Mouse (Mus musculus) intestine, embryonic 16.5 days (tissue): ENCODE results near the gene Rnf150. TPM values are rescaled to one million over a fixed set of nuclear protein-coding genes. Genes with fewer than 3 reads are reported as not detected.

Experiments used
- ATAC-seq: fragments of 200-750 bp; cut with Nextera tagmentation; 2 replicates; pipeline ENCODE4 v1.8.0; 2017; ENCODE audit warnings: moderate TSS enrichment, moderate library complexity
- H3K27ac ChIP-seq: fragments of 300-500 bp; sonication (generic); 2 replicates; pipeline ENCODE4 v1.5.1; 2014; ENCODE audit warnings: mild to moderate bottlenecking, low read length
- H3K27me3 ChIP-seq: fragments of 300-500 bp; sonication (generic); replicated peaks from 2 replicates; pipeline ENCODE4 v1.6.1; 2014; ENCODE audit warnings: low read length, control low read depth, mixed read lengths; ENCODE audit not compliant: control insufficient read depth, insufficient read depth
- H3K36me3 ChIP-seq: fragments of 300-500 bp; sonication (generic); 2 replicates; pipeline ENCODE4 v1.6.1; 2014; ENCODE audit warnings: low read length, control low read depth; ENCODE audit not compliant: control insufficient read depth, insufficient read depth
- H3K4me1 ChIP-seq: fragments of 300-500 bp; sonication (generic); 2 replicates; pipeline ENCODE4 v1.6.1; 2014; ENCODE audit warnings: low read length, control low read depth, mixed read lengths; ENCODE audit not compliant: control insufficient read depth, insufficient read depth
- H3K4me2 ChIP-seq: fragments of 300-500 bp; sonication (generic); 2 replicates; pipeline ENCODE4 v1.6.1; 2014; ENCODE audit warnings: low read depth, low read length, control low read depth
- H3K4me3 ChIP-seq: fragments of 300-500 bp; sonication (generic); 2 replicates; pipeline ENCODE4 v1.5.1; 2014; ENCODE audit warnings: mild to moderate bottlenecking, low read length
- H3K9ac ChIP-seq: fragments of 300-500 bp; sonication (generic); 2 replicates; pipeline ENCODE4 v1.6.1; 2014; ENCODE audit warnings: low read depth, low read length
- H3K9me3 ChIP-seq: fragments of 300-500 bp; sonication (generic); 2 replicates; pipeline ENCODE4 v1.6.1; 2016; ENCODE audit warnings: low read length, control low read depth; ENCODE audit not compliant: control insufficient read depth
- WGBS: fragments of 180-500 bp; shearing (Covaris S2); extraction: QIAGEN DNeasy Blood & Tissue Kit; methylation state at CpG from one replicate; pipeline ENCODE4 v1.1.7; 2014; 5-methylcytosine and 5-hydroxymethylcytosine counted together
- polyA plus RNA-seq: library from polyadenylated mRNA; unstranded; fragments of >200 nt; fragmentation: Nextera tagmentation; extraction: Ambion mirVana; gene quantifications from 2 replicates; pipeline ENCODE4 v1.2.1, GENCODE M21; 2015

Rnf150 gene
- polyA plus RNA-seq, 1 experiment from 2014 or later: 0.77 TPM

- Histone ChIP-seq H3K4me2 (no peak overlapping the region), H3K27me3 (no peaks in the 10 kb centered on the region), H3K9ac (no peak overlapping the region), H3K27ac (no peak overlapping the region), H3K9me3 (no peaks in the 10 kb centered on the region), H3K36me3 (no peaks in the 10 kb centered on the region), H3K4me1 (no peaks in the 10 kb centered on the region), H3K4me3 (no peak overlapping the region)
- WGBS: 90% methylated on average over 2 of the region's 2 CpGs
- ATAC-seq: no peak
These were observed 240.8 kb downstream of the Rnf150 start for GRCm38 (mm10) chr8:83103968-83104367.

- no peak for ATAC-seq
- Histone ChIP-seq H3K9me3 (no peaks in the 10 kb centered on the region), H3K27me3 (no peaks in the 10 kb centered on the region), H3K4me1 (no peaks in the 10 kb centered on the region), H3K27ac (no peak overlapping the region), H3K4me2 (no peak overlapping the region), H3K36me3 (no peaks in the 10 kb centered on the region), H3K4me3 (no peak overlapping the region), H3K9ac (no peak overlapping the region)
- WGBS: 58% methylated on average over 7 of the region's 7 CpGs
These were observed 246.6 kb downstream of the Rnf150 start for GRCm38 (mm10) chr8:83109756-83110155.

- H3K9me3 ChIP-seq: no peaks in the 10 kb centered on the region
- no peak overlapping the region for H3K9ac ChIP-seq
- H3K4me2 ChIP-seq: no peak overlapping the region
- no peak overlapping the region for H3K4me3 ChIP-seq
- H3K27me3 ChIP-seq: no peaks in the 10 kb centered on the region
- H3K36me3 ChIP-seq: no peaks in the 10 kb centered on the region
- H3K27ac ChIP-seq: no peak overlapping the region
- WGBS: 80% methylated on average over 5 of the region's 5 CpGs
- H3K4me1 ChIP-seq: no peaks in the 10 kb centered on the region
- ATAC-seq: no peak
These were observed 247.0 kb downstream of the Rnf150 start for GRCm38 (mm10) chr8:83110177-83110576.

GRCm38 (mm10) chr8:83135086-83135485 lies 271.9 kb downstream of the Rnf150 start:
- Histone ChIP-seq H3K4me3 (no peak overlapping the region), H3K4me1 (peaks cover 4% of the 10 kb centered on the region), H3K9ac (no peak overlapping the region), H3K36me3 (no peaks in the 10 kb centered on the region), H3K27me3 (no peaks in the 10 kb centered on the region), H3K4me2 (no peak overlapping the region), H3K9me3 (no peaks in the 10 kb centered on the region), H3K27ac (no peak overlapping the region)
- 53% methylated on average over 2 of the region's 2 CpGs for WGBS
- no peak for ATAC-seq

- H3K4me1 ChIP-seq: peaks cover 6% of the 10 kb centered on the region
- H3K27ac ChIP-seq: peak overlapping the region; percentile 28; the same call in 1 of the 2 replicates
- no peaks in the 10 kb centered on the region for H3K9me3 ChIP-seq
- no peaks in the 10 kb centered on the region for H3K36me3 ChIP-seq
- 72% methylated on average over 1 of the region's 1 CpGs for WGBS
- no peaks in the 10 kb centered on the region for H3K27me3 ChIP-seq
- H3K9ac ChIP-seq: no peak overlapping the region
- peak; percentile 87 for ATAC-seq
- H3K4me3 ChIP-seq: no peak overlapping the region
- no peak overlapping the region for H3K4me2 ChIP-seq
These were observed 276.9 kb downstream of the Rnf150 start for GRCm38 (mm10) chr8:83140068-83140467.

- Histone ChIP-seq H3K9me3 (no peaks in the 10 kb centered on the region), H3K36me3 (no peaks in the 10 kb centered on the region), H3K27me3 (no peaks in the 10 kb centered on the region), H3K4me3 (no peak overlapping the region), H3K4me1 (peaks cover 6% of the 10 kb centered on the region), H3K9ac (no peak overlapping the region), H3K27ac (peak overlapping the region; percentile 41; the same call in 1 of the 2 replicates), H3K4me2 (no peak overlapping the region)
- WGBS: 69% methylated on average over 3 of the region's 3 CpGs
- peak; percentile 44; the same call in 1 of the 2 replicates for ATAC-seq
These were observed 277.6 kb downstream of the Rnf150 start for GRCm38 (mm10) chr8:83140701-83141111.

Other genes with a start within 250 kb of the Rnf150 start
- gene Zfp330, start 89.2 kb upstream of the Rnf150 start, polyA plus RNA-seq: 55.8 and 55.9 TPM in 2 replicates